Mouse (Mus musculus): ENCODE measurements around the gene Cdhr3.

Gene Cdhr3

GRCm38 (mm10) chr12:33092775-33093174 lies at the start of gene Cdhr3:
Gene Cdhr3 (minus strand): TSS chr12:33092875.
- DNase-seq (ENCODE audit: low read depth, low spot score): no peak

- DNase-seq (ENCODE audit: low read depth, low spot score): no peak
Observed at GRCm38 (mm10) chr12:33139083-33139482, 46.4 kb upstream of the Cdhr3 start.

- no peak for DNase-seq (ENCODE audit: low read depth, low spot score)
Observed at GRCm38 (mm10) chr12:33137857-33138256, 45.2 kb upstream of the Cdhr3 start.

- DNase-seq (ENCODE audit: low read depth, low spot score): no peak
Observed at GRCm38 (mm10) chr12:33131796-33132195, 39.1 kb upstream of the Cdhr3 start.

- peak; percentile 85 for DNase-seq (ENCODE audit: low read depth, low spot score)
Observed at GRCm38 (mm10) chr12:33130401-33130800, 37.7 kb upstream of the Cdhr3 start.

GRCm38 (mm10) chr12:33129410-33129809 lies 36.7 kb upstream of the Cdhr3 start:
- peak; percentile 34 for DNase-seq (ENCODE audit: low read depth, low spot score)

GRCm38 (mm10) chr12:33128702-33129101 lies 36.0 kb upstream of the Cdhr3 start:
- DNase-seq (ENCODE audit: low read depth, low spot score): no peak

GRCm38 (mm10) chr12:33128121-33128520 lies 35.4 kb upstream of the Cdhr3 start:
- no peak for DNase-seq (ENCODE audit: low read depth, low spot score)

- no peak for DNase-seq (ENCODE audit: low read depth, low spot score)
Observed at GRCm38 (mm10) chr12:33126243-33126642, 33.6 kb upstream of the Cdhr3 start.

GRCm38 (mm10) chr12:33125594-33126227 lies 33.0 kb upstream of the Cdhr3 start:
- no peak for DNase-seq (ENCODE audit: low read depth, low spot score)

GRCm38 (mm10) chr12:33118624-33119301 lies 26.1 kb upstream of the Cdhr3 start:
- no peak for DNase-seq (ENCODE audit: low read depth, low spot score)

GRCm38 (mm10) chr12:33110894-33111471 lies 18.3 kb upstream of the Cdhr3 start:
- peak; percentile 49 for DNase-seq (ENCODE audit: low read depth, low spot score)

- peak; percentile 86 for DNase-seq (ENCODE audit: low read depth, low spot score)
Observed at GRCm38 (mm10) chr12:33109531-33109930, 16.9 kb upstream of the Cdhr3 start.

- DNase-seq (ENCODE audit: low read depth, low spot score): peak; percentile 41
Observed at GRCm38 (mm10) chr12:33106438-33107167, 13.9 kb upstream of the Cdhr3 start.

GRCm38 (mm10) chr12:33105724-33106123 lies 13.0 kb upstream of the Cdhr3 start:
- no peak for DNase-seq (ENCODE audit: low read depth, low spot score)

GRCm38 (mm10) chr12:33102342-33103115 lies 9.9 kb upstream of the Cdhr3 start:
- no peak for DNase-seq (ENCODE audit: low read depth, low spot score)

- no peak for DNase-seq (ENCODE audit: low read depth, low spot score)
Observed at GRCm38 (mm10) chr12:33101627-33102026, 9.0 kb upstream of the Cdhr3 start.

- no peak for DNase-seq (ENCODE audit: low read depth, low spot score)
Observed at GRCm38 (mm10) chr12:33096017-33096416, 3.3 kb upstream of the Cdhr3 start.

GRCm38 (mm10) chr12:33092196-33092595 lies 479 bp downstream of the Cdhr3 start:
- DNase-seq (ENCODE audit: low read depth, low spot score): no peak

- no peak for DNase-seq (ENCODE audit: low read depth, low spot score)
Observed at GRCm38 (mm10) chr12:33086151-33086550, 6.5 kb downstream of the Cdhr3 start.

GRCm38 (mm10) chr12:33084683-33085082 lies 8.0 kb downstream of the Cdhr3 start:
- no peak for DNase-seq (ENCODE audit: low read depth, low spot score)

Measured in brain, adult 2 months (tissue).